Mouse (Mus musculus): ENCODE data around the gene Gm21882.
"Not testable (repeated sequence)": the region's sequence is repeated elsewhere in the genome, so short reads cannot be mapped to it uniquely, and the experiment has no call there.

The Gm21882 gene

DNA sequence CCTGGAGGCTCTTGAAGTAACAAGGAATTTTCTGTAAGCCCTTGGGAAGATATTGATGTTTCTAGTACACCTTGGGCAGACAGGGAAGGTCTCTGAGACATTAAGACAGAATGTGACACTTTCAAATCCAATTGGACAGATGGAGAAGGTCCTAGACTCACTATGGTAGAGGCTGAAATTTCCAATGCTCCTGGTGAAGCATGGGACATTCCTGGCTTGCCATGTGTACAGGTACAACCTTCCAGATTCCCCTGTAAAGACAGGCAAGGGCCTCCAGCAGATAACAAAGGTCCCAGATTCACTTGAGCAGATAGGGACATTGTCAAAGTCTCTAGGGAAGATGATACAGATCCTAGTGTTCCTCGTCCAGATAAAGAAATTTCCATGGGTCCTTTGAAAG lies at the start of gene Gm21882:
Gm21882 (minus strand) TSS at position 101 of the 400 bp plus-strand sequence.
- DNase-seq (ENCODE audit: low spot score) = not testable (repeated sequence)
